Mouse (Mus musculus): ENCODE data around the gene Vav3. TPM values are rescaled to one million over a fixed set of nuclear protein-coding genes. Genes with fewer than 3 reads are reported as not detected.
A peak's percentile ranks its signal among the peaks of the same experiment; 100 is the strongest.

The Vav3 gene
- total RNA-seq, 2 experiments from 2014 or later = 2.2 to 3.3 TPM

DNA sequence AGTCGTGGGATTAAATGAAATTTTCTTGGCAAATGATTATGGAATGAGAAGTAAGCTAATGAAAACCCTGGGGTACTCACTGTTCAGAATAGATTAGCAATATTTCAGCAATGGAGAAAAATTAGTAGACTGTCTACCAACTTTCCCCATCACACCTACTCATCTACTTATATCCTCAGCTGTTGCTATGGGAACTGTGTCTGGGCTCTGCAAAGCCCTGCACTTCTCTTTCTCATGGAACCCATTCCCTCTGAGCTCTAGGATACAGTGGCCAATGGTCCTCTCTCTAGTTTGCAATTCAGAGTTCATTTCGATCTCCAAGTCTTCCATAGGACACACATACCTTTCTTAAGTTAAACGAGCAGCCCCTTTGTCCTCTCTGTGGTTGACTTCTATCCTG is 352.2 kb downstream of the Vav3 start:
- no peak for DNase-seq

DNA sequence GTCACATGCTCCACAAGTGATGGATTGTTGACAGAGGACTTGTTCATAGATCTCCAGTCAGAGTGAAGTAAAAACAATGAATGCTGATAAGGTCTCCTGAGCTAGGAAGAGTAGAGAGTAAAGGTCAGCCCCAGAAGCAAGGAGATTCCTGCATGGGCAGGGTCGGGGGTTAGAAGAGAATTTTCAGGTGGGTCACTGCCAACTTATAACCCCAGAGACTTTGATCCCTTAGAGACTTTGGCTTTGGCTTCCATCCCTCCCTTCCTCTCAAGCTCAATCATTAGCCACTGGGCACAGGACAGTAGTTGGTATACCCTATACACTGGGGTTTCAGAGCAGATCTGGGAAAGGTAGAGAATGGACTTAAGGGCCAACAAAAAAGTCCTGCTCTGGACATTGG is 360.8 kb downstream of the Vav3 start:
- DNase-seq = no peak

DNA sequence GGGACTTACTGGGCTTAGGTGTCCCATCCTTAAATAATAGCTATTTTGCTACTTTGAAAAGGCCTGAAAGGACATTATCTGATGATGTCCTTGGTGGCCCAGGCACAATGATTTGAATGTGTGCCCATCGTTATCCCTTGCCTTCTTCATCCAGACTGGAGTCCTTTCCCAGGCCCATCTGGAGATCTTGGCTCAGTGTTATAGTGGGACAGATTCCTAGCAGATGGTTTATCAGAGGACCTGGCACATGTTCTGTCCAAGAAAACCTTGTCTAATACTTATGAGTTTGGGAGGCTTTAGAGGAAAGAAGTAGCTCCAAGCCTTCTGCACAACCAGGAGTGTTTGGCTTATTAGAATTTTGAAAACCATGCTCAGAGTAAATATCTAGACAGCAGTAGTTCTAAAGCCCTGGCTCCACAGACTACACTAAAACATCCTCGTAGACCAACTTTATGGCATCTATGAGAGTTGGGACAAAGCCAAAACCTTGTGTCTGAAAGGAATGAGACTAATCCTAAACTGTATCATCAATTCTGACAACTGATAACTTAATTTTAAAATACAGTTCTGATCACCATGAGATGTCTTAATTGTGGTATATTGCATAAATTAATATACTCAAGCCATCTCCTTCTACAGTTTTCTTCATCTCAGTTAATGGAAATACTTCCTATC is 367.5 kb downstream of the Vav3 start:
- no peak for DNase-seq

DNA sequence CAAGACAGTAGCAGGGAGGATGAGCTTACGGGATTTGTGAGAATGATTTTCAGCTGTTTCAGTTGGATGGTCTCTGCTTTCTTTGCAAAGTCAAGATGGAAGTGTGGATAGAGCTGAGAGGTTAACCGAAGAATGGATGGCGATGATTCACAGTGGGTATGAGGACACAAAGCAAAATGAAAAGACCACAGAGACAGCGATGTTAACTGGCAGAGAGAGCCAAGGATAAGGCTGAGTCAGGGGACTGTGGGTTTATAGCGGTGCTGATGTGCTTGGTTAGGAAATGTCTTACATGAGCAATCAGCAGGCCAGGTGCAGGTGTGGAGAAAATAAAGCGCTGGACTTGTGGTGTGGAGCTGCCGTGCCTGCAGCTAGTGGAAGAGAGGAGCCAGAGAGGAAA is 371.3 kb downstream of the Vav3 start:
- DNase-seq = no peak

DNA sequence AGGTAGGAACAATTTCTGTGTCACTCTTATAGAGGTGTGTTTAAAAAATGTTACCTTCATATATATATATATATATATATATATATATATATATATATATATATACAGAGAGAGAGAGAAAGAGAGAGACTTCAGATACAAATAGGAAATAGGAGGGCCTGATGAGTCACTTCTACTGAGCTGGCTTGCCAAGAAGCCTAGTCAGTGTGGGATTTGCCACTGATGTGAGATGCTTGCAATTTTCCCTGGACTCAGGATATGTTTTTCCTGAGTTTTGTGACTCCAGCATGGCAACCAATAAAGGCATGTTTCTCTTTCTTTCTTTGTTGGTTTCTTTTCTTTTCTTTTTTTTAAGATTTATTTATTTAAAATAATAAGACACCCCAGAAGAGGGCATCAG is 374.0 kb downstream of the Vav3 start:
- DNase-seq = no peak

DNA sequence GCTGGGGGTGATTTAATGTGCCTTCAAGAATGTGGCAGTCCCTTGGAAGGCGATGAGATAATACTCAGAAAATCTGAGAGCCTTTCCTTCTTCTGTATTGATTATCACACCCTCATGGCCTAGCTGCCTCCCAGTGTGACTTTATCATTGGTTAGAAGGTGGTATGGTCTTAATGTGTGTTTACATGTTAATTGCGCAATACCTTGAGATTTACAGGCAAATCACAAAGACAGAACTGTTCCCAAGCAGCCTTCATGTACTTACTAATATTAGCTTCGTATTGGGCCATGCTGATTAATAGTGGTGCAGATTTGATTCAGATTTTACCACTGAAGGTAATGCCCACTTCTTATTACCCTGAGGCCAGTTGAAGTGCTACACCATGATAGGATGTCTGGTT is 381.3 kb downstream of the Vav3 start:
- no peak for DNase-seq

DNA sequence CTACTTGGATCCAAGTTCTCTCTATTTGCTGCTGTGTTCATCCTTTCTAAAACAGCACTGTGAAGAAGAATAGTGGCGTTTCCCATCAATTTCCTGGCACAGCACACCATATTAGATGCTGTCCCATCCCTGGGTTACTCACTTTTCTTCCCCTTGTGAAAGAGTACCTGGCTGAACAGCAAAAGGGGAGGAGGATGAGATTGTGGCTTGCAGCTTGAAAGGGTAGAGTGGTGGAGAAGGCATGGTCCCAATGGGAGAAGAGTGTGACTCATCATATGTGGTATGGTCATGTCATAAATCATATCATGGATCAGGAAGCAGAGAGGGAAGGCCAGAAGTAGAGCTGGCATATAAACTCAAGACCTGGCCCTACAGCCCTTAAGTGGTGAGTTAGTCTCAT is 386.3 kb downstream of the Vav3 start:
- no peak for DNase-seq

DNA sequence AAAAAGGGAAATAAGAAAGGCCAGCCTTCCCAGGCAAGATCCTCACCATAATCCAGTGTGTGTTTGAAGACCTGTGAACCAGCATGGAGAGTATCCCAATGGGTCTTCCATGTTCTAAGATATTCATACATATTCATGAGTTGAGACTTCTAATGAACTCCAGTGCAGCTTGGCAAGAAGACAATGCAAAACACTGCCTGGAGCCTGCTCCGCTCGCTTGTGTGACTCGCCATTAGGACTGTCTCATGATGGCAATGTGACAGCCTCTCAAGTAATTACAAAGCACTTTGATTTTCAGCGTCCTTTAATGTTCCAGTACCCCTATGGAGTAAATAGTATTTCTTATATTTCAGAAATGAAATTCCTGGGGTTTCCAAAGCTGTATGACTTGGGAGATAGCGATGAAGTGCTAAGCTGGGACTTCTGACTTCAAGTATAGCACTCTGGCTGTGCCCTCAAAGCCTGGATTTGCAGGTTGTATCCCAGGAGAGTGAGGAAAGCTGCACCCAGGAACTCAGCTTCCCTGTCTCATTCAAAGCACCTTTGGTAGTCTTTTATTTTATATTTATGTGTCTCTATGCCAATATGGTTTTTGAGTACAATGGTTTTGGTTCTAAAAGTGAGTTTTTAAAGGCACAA is 391.3 kb downstream of the Vav3 start:
- DNase-seq = no peak

DNA sequence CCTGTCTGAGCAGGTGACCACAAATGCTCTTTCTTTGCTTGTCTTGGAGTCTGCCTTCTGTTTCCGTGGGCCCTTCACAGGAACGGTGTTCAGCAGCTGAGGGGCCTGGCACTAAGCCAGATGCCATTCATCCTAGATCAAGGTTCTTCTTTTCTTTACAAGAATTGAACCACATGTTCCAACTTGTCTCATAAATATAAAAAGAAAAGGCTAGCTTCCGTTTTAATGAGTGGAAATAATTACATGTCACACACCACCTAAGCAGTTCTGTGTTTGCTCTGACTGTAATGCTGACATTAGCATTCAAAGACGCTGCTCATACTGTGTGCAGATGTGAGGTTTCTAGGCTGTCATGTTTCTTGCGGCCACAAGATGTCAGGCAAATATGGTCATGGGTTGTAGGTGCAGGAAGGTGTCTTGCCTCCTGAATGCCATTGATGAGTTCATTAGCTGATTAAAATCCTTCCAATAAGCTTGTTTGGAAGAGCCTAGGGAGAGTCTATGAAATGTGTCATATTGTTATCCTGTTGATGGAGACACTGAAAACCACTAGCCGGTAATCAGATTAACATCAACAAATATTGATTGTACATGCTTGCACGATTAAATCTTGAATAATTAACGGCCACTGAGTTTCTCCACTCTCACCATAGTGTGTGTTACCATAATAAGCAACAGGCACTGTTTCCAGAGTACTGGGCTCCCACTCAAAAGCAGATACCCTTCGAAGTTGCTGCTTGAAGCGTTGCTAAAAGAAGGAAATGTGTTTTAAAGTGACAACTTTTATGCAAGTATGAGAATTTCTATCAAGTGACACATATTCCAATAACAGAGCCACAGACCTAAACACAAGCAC is 392.1 kb downstream of the Vav3 start:
- peak in 1 of 2 experiments; percentile 12 for DNase-seq

Other genes starting within 250 kb of the Vav3 start
- 10 to 100 TPM; 58.7 to 78.0 TPM for gene Slc25a24, start 217.5 kb upstream of the Vav3 start, total RNA-seq (2021)

Data from adrenal gland, postnatal 36 days (tissue).